Mouse (Mus musculus): Measurements from ENCODE around the gene Porcn. TPM values are rescaled to one million over a fixed set of nuclear protein-coding genes. Genes with fewer than 3 reads are reported as not detected.

The Porcn gene
- 2.0 TPM for polyA plus RNA-seq (2014; fragmentation: Illumina TruSeq; extraction: RNeasy Lipid Tissue Mini Kit (QIAGEN cat#74804); ENCODE audit: low read depth, low replicate concordance)

GRCm38 (mm10) chrX:8206015-8206693 is at the start of gene Porcn:
TSS of gene Porcn (minus strand) at chrX:8206525.

GRCm38 (mm10) chrX:8252334-8253285 is 46.3 kb upstream of the Porcn start, which contains the start of gene Ftsj1:
TSS of gene Ftsj1 (minus strand) at chrX:8252406.

GRCm38 (mm10) chrX:8193419-8193723 is 13.0 kb downstream of the Porcn start, which contains the start of gene Ebp:
TSS of gene Ebp (minus strand) at chrX:8193512.

GRCm38 (mm10) chrX:8175504-8176385 is 30.6 kb downstream of the Porcn start, which contains the start of gene Tbc1d25:
TSS of gene Tbc1d25 (minus strand) at chrX:8176181.

GRCm38 (mm10) chrX:8145153-8145991 is 61.0 kb downstream of the Porcn start, which contains the start of gene Rbm3:
TSS of gene Rbm3 (minus strand) at chrX:8145880.

Other genes with a start within 250 kb of the Porcn start
- not detected for gene Gata1, start 228.5 kb downstream of the Porcn start, polyA plus RNA-seq (2014; fragmentation: Illumina TruSeq; extraction: RNeasy Lipid Tissue Mini Kit (QIAGEN cat#74804); ENCODE audit: low read depth, low replicate concordance)
- gene Glod5, start 188.0 kb downstream of the Porcn start, polyA plus RNA-seq (2014; fragmentation: Illumina TruSeq; extraction: RNeasy Lipid Tissue Mini Kit (QIAGEN cat#74804); ENCODE audit: low read depth, low replicate concordance), result 255 TPM
- gene Suv39h1, start 131.8 kb downstream of the Porcn start, polyA plus RNA-seq (2014; fragmentation: Illumina TruSeq; extraction: RNeasy Lipid Tissue Mini Kit (QIAGEN cat#74804); ENCODE audit: low read depth, low replicate concordance), result 5.7 TPM
- 0.28 TPM for gene Was, start 116.0 kb downstream of the Porcn start, polyA plus RNA-seq (2014; fragmentation: Illumina TruSeq; extraction: RNeasy Lipid Tissue Mini Kit (QIAGEN cat#74804); ENCODE audit: low read depth, low replicate concordance)
- 43.7 TPM for gene Wdr13, start 73.6 kb downstream of the Porcn start, polyA plus RNA-seq (2014; fragmentation: Illumina TruSeq; extraction: RNeasy Lipid Tissue Mini Kit (QIAGEN cat#74804); ENCODE audit: low read depth, low replicate concordance)
- gene Rbm3, start 60.6 kb downstream of the Porcn start, polyA plus RNA-seq (2014; fragmentation: Illumina TruSeq; extraction: RNeasy Lipid Tissue Mini Kit (QIAGEN cat#74804); ENCODE audit: low read depth, low replicate concordance), result 221 TPM
- 0.20 TPM for gene Tbc1d25, start 30.3 kb downstream of the Porcn start, polyA plus RNA-seq (2014; fragmentation: Illumina TruSeq; extraction: RNeasy Lipid Tissue Mini Kit (QIAGEN cat#74804); ENCODE audit: low read depth, low replicate concordance)
- 45.3 TPM for gene Ebp, start 13.0 kb downstream of the Porcn start, polyA plus RNA-seq (2014; fragmentation: Illumina TruSeq; extraction: RNeasy Lipid Tissue Mini Kit (QIAGEN cat#74804); ENCODE audit: low read depth, low replicate concordance)
- 12.2 TPM for gene Ftsj1, start 45.9 kb upstream of the Porcn start, polyA plus RNA-seq (2014; fragmentation: Illumina TruSeq; extraction: RNeasy Lipid Tissue Mini Kit (QIAGEN cat#74804); ENCODE audit: low read depth, low replicate concordance)
- not detected for gene Slc38a5, start 64.6 kb upstream of the Porcn start, polyA plus RNA-seq (2014; fragmentation: Illumina TruSeq; extraction: RNeasy Lipid Tissue Mini Kit (QIAGEN cat#74804); ENCODE audit: low read depth, low replicate concordance)
- gene Ssxb10, start 120.9 kb upstream of the Porcn start, polyA plus RNA-seq (2014; fragmentation: Illumina TruSeq; extraction: RNeasy Lipid Tissue Mini Kit (QIAGEN cat#74804); ENCODE audit: low read depth, low replicate concordance), result not detected
- not detected for gene Ssxb9, start 160.5 kb upstream of the Porcn start, polyA plus RNA-seq (2014; fragmentation: Illumina TruSeq; extraction: RNeasy Lipid Tissue Mini Kit (QIAGEN cat#74804); ENCODE audit: low read depth, low replicate concordance)
- not detected for gene Ssxb1, start 206.8 kb upstream of the Porcn start, polyA plus RNA-seq (2014; fragmentation: Illumina TruSeq; extraction: RNeasy Lipid Tissue Mini Kit (QIAGEN cat#74804); ENCODE audit: low read depth, low replicate concordance)